Mouse (Mus musculus) adrenal gland, postnatal 36 days (tissue): ENCODE data around the gene Gjc2. TPM values are rescaled to one million over a fixed set of nuclear protein-coding genes. Genes with fewer than 3 reads are reported as not detected.
"Not testable (repeated sequence)": the region's sequence is repeated elsewhere in the genome, so short reads cannot be mapped to it uniquely, and the experiment has no call there.

ENCODE experiments used
- DNase-seq, 2 experiments: peaks; one replicate each; pipeline ENCODE4 v3.0.0; 2021; ENCODE audit warnings: mixed read lengths in 1 of 2
- long read RNA-seq, 2 experiments: library from polyadenylated mRNA; stranded (forward); transcript quantifications; one replicate each; pipeline ENCODE4 v2.0.0; 2021; ENCODE audit warnings: borderline sequencing depth in 2 of 2
- total RNA-seq, 2 experiments: library from RNA; stranded (reverse); gene quantifications; 2 replicates each; pipeline ENCODE4 v1.2.3; 2021

Gene Gjc2
- total RNA-seq, result under 1 TPM; 0.40 TPM
- long read RNA-seq, experiment 1, result 0 reads
- long read RNA-seq, experiment 2, result 0 reads

- DNase-seq, result peak; percentile 78 to 86
Observed at GRCm38 (mm10) chr11:59182864-59183331, at the start of gene Gjc2. Gene Gjc2 (minus strand): TSS chr11:59183213.

GRCm38 (mm10) chr11:59232797-59233196 lies 49.8 kb upstream of the Gjc2 start:
- DNase-seq, result no peak

GRCm38 (mm10) chr11:59230144-59230760 lies 47.2 kb upstream of the Gjc2 start:
- DNase-seq, result peak; percentile 72 to 84

- peak; percentile 96 to 99 for DNase-seq
Observed at GRCm38 (mm10) chr11:59228122-59228953, 45.3 kb upstream of the Gjc2 start, which contains the start of gene Arf1. Gene Arf1 (minus strand): TSS chr11:59228270.

GRCm38 (mm10) chr11:59227604-59228121 lies 44.6 kb upstream of the Gjc2 start:
- DNase-seq, result peak in 1 of 2 experiments; percentile 78

GRCm38 (mm10) chr11:59226787-59227603 lies 44.0 kb upstream of the Gjc2 start:
- no peak for DNase-seq

GRCm38 (mm10) chr11:59226251-59226650 lies 43.2 kb upstream of the Gjc2 start:
- no peak for DNase-seq

GRCm38 (mm10) chr11:59225167-59225566 lies 42.2 kb upstream of the Gjc2 start:
- DNase-seq, result no peak

GRCm38 (mm10) chr11:59224470-59224869 lies 41.5 kb upstream of the Gjc2 start:
- no peak for DNase-seq

GRCm38 (mm10) chr11:59224025-59224424 lies 41.0 kb upstream of the Gjc2 start:
- no peak for DNase-seq

- peak in 1 of 2 experiments; percentile 34 for DNase-seq
Observed at GRCm38 (mm10) chr11:59222306-59222705, 39.3 kb upstream of the Gjc2 start.

GRCm38 (mm10) chr11:59221604-59222003 lies 38.6 kb upstream of the Gjc2 start:
- DNase-seq, result no peak

GRCm38 (mm10) chr11:59219064-59219463 lies 36.1 kb upstream of the Gjc2 start:
- DNase-seq, result peak; percentile 32 to 51

GRCm38 (mm10) chr11:59218389-59218998 lies 35.5 kb upstream of the Gjc2 start:
- no peak for DNase-seq

- no peak for DNase-seq
Observed at GRCm38 (mm10) chr11:59216955-59217354, 33.9 kb upstream of the Gjc2 start.

GRCm38 (mm10) chr11:59212892-59213494 lies 30.0 kb upstream of the Gjc2 start:
- no peak for DNase-seq

GRCm38 (mm10) chr11:59212320-59212719 lies 29.3 kb upstream of the Gjc2 start:
- not testable (repeated sequence) for DNase-seq

GRCm38 (mm10) chr11:59211561-59211960 lies 28.5 kb upstream of the Gjc2 start:
- DNase-seq, result not testable (repeated sequence)

GRCm38 (mm10) chr11:59210020-59210419 lies 27.0 kb upstream of the Gjc2 start:
- DNase-seq, result no peak

- DNase-seq, result peak in 1 of 2 experiments; percentile 39
Observed at GRCm38 (mm10) chr11:59209580-59209979, 26.6 kb upstream of the Gjc2 start.

GRCm38 (mm10) chr11:59209003-59209441 lies 26.0 kb upstream of the Gjc2 start:
- DNase-seq, result peak; percentile 85
